Mouse (Mus musculus): Measurements from ENCODE around the gene Pex13. TPM values are rescaled to one million over a fixed set of nuclear protein-coding genes. Genes with fewer than 3 reads are reported as not detected.

Pex13 gene
- polyA plus RNA-seq, 1 experiment from 2014 or later, result 16.5 TPM

- H3K4me3 ChIP-seq (ENCODE audit: inconsistent target), result no peak overlapping the region
- H3K79me2 ChIP-seq (ENCODE audit: inconsistent target), result peaks cover 10% of the 10 kb centered on the region; the same call in 1 of the 2 replicates
- WGBS (ENCODE audit: missing documents), result 89% methylated on average over 4 of the region's 4 CpGs
- H3K27ac ChIP-seq, result no peak overlapping the region
- peaks cover 42% of the 10 kb centered on the region for H3K36me3 ChIP-seq (ENCODE audit: inconsistent target)
Measured at GRCm38 (mm10) chr11:23672256-23672749, 6.5 kb upstream of the Pex13 start.

- peaks cover 13% of the 10 kb centered on the region; the same call in 1 of the 2 replicates for H3K36me3 ChIP-seq (ENCODE audit: inconsistent target)
- peak overlapping the region; percentile 84 for H3K4me3 ChIP-seq (ENCODE audit: inconsistent target)
- H3K27ac ChIP-seq, result peak overlapping the region; percentile 94; the same call in 1 of the 2 replicates
- peaks cover 55% of the 10 kb centered on the region for H3K79me2 ChIP-seq (ENCODE audit: inconsistent target)
- 14% methylated on average over 3 of the region's 3 CpGs for WGBS (ENCODE audit: missing documents)
Measured at GRCm38 (mm10) chr11:23667128-23667527, 1.4 kb upstream of the Pex13 start.

GRCm38 (mm10) chr11:23666526-23666925, 767 bp upstream of the Pex13 start:
- peaks cover 8% of the 10 kb centered on the region; the same call in 1 of the 2 replicates for H3K36me3 ChIP-seq (ENCODE audit: inconsistent target)
- peak overlapping the region; percentile 84 for H3K4me3 ChIP-seq (ENCODE audit: inconsistent target)
- peaks cover 61% of the 10 kb centered on the region for H3K79me2 ChIP-seq (ENCODE audit: inconsistent target)
- WGBS (ENCODE audit: missing documents), result 1% methylated on average over 5 of the region's 5 CpGs
- peak overlapping the region; percentile 94 for H3K27ac ChIP-seq

- Histone ChIP-seq H3K27ac (peak within 1 kb of the TSS; percentile 94), H3K79me2 (ENCODE audit: inconsistent target) (peaks cover 72% of the 10 kb centered on the region), H3K4me3 (ENCODE audit: inconsistent target) (peak within 1 kb of the TSS; percentile 84), H3K36me3 (ENCODE audit: inconsistent target) (no peaks in the 10 kb centered on the region; the same call in 1 of the 2 replicates)
- under 1% methylated on average over 37 of the region's 40 CpGs for WGBS (ENCODE audit: missing documents)
Measured at GRCm38 (mm10) chr11:23665311-23665786, 410 bp downstream of the Pex13 start, which contains the start of gene Pus10. Gene Pus10, plus strand, starts transcription at chr11:23665674.

GRCm38 (mm10) chr11:23664232-23664631, 1.5 kb downstream of the Pex13 start:
- Histone ChIP-seq H3K36me3 (ENCODE audit: inconsistent target) (no peaks in the 10 kb centered on the region; the same call in 1 of the 2 replicates), H3K4me3 (ENCODE audit: inconsistent target) (peak overlapping the region; percentile 84), H3K79me2 (ENCODE audit: inconsistent target) (peaks cover 77% of the 10 kb centered on the region), H3K27ac (0 out of 2 replicates have a peak overlapping the region, but pooled peaks have one; percentile 54)

- WGBS (ENCODE audit: missing documents), result 6% methylated on average over 2 of the region's 2 CpGs
- Histone ChIP-seq H3K36me3 (ENCODE audit: inconsistent target) (no peaks in the 10 kb centered on the region), H3K4me3 (ENCODE audit: inconsistent target) (no peak overlapping the region), H3K79me2 (ENCODE audit: inconsistent target) (peaks cover 88% of the 10 kb centered on the region), H3K27ac (peak overlapping the region; percentile 34)
Measured at GRCm38 (mm10) chr11:23657791-23658190, 8.0 kb downstream of the Pex13 start.

GRCm38 (mm10) chr11:23653666-23654065, 12.1 kb downstream of the Pex13 start:
- Histone ChIP-seq H3K27ac (no peak overlapping the region), H3K36me3 (ENCODE audit: inconsistent target) (peaks cover 27% of the 10 kb centered on the region), H3K4me3 (ENCODE audit: inconsistent target) (no peak overlapping the region), H3K79me2 (ENCODE audit: inconsistent target) (peaks cover 54% of the 10 kb centered on the region)
- 88% methylated on average over 3 of the region's 3 CpGs for WGBS (ENCODE audit: missing documents)

- Histone ChIP-seq H3K79me2 (ENCODE audit: inconsistent target) (peaks cover 7% of the 10 kb centered on the region; the same call in 1 of the 2 replicates), H3K36me3 (ENCODE audit: inconsistent target) (peaks cover 35% of the 10 kb centered on the region), H3K27ac (no peak overlapping the region), H3K4me3 (ENCODE audit: inconsistent target) (no peak overlapping the region)
- 90% methylated on average over 3 of the region's 3 CpGs for WGBS (ENCODE audit: missing documents)
Measured at GRCm38 (mm10) chr11:23647835-23648234, 17.9 kb downstream of the Pex13 start.

GRCm38 (mm10) chr11:23647431-23647830, 18.3 kb downstream of the Pex13 start:
- Histone ChIP-seq H3K36me3 (ENCODE audit: inconsistent target) (peaks cover 38% of the 10 kb centered on the region), H3K27ac (no peak overlapping the region), H3K79me2 (ENCODE audit: inconsistent target) (peaks cover 7% of the 10 kb centered on the region; the same call in 1 of the 2 replicates), H3K4me3 (ENCODE audit: inconsistent target) (no peak overlapping the region)

GRCm38 (mm10) chr11:23634573-23634972, 31.2 kb downstream of the Pex13 start:
- peaks cover 6% of the 10 kb centered on the region; the same call in 1 of the 2 replicates for H3K79me2 ChIP-seq (ENCODE audit: inconsistent target)
- 98% methylated on average over 8 of the region's 8 CpGs for WGBS (ENCODE audit: missing documents)
- H3K4me3 ChIP-seq (ENCODE audit: inconsistent target), result no peak overlapping the region
- H3K27ac ChIP-seq, result no peak overlapping the region
- no peaks in the 10 kb centered on the region for H3K36me3 ChIP-seq (ENCODE audit: inconsistent target)

GRCm38 (mm10) chr11:23633879-23634215, 31.9 kb downstream of the Pex13 start:
- 11% methylated on average over 7 of the region's 7 CpGs for WGBS (ENCODE audit: missing documents)
- Histone ChIP-seq H3K79me2 (ENCODE audit: inconsistent target) (peaks cover 6% of the 10 kb centered on the region; the same call in 1 of the 2 replicates), H3K27ac (no peak overlapping the region), H3K4me3 (ENCODE audit: inconsistent target) (peak overlapping the region; percentile 21), H3K36me3 (ENCODE audit: inconsistent target) (no peaks in the 10 kb centered on the region)

GRCm38 (mm10) chr11:23632945-23633878, 32.5 kb downstream of the Pex13 start, which contains the start of gene 0610010F05Rik:
Gene 0610010F05Rik, minus strand, starts transcription at chr11:23633639.
- WGBS (ENCODE audit: missing documents), result under 1% methylated on average over 93 of the region's 103 CpGs

GRCm38 (mm10) chr11:23630664-23631063, 35.1 kb downstream of the Pex13 start:
- H3K79me2 ChIP-seq (ENCODE audit: inconsistent target), result peaks cover 6% of the 10 kb centered on the region; the same call in 1 of the 2 replicates
- H3K27ac ChIP-seq, result no peak overlapping the region
- H3K36me3 ChIP-seq (ENCODE audit: inconsistent target), result peaks cover 8% of the 10 kb centered on the region; the same call in 1 of the 2 replicates
- H3K4me3 ChIP-seq (ENCODE audit: inconsistent target), result no peak overlapping the region

More at GRCm38 (mm10) chr11:23632945-23633878, 32.5 kb downstream of the Pex13 start, which contains the start of gene 0610010F05Rik:
- Histone ChIP-seq H3K27ac (no peak within 1 kb of the TSS), H3K4me3 (ENCODE audit: inconsistent target) (peak within 1 kb of the TSS; percentile 53), H3K36me3 (ENCODE audit: inconsistent target) (peaks cover 6% of the 10 kb centered on the region; the same call in 1 of the 2 replicates), H3K79me2 (ENCODE audit: inconsistent target) (peaks cover 6% of the 10 kb centered on the region; the same call in 1 of the 2 replicates)

- no peak overlapping the region for H3K27ac ChIP-seq
- WGBS (ENCODE audit: missing documents), result 96% methylated on average over 5 of the region's 5 CpGs
- H3K36me3 ChIP-seq (ENCODE audit: inconsistent target), result peaks cover 21% of the 10 kb centered on the region; the same call in 1 of the 2 replicates
- H3K79me2 ChIP-seq (ENCODE audit: inconsistent target), result no peaks in the 10 kb centered on the region
- no peak overlapping the region for H3K4me3 ChIP-seq (ENCODE audit: inconsistent target)
Measured at GRCm38 (mm10) chr11:23618995-23619394, 46.8 kb downstream of the Pex13 start.

Measured in macrophage (primary cell).